Mouse (Mus musculus) testis, postnatal 14 days (tissue): ENCODE data around the gene Ttc39b.

Source experiments
- DNase-seq: peaks from one replicate; pipeline ENCODE4 v3.0.0; 2021; ENCODE audit warnings: low spot score

Ttc39b gene

GRCm38 (mm10) chr4:83183288-83183930 lies 140.6 kb downstream of the Ttc39b start:
- peak; percentile 19 for DNase-seq

GRCm38 (mm10) chr4:83182178-83183068 lies 141.6 kb downstream of the Ttc39b start:
- peak; percentile 15 for DNase-seq

- no peak for DNase-seq
Observed at GRCm38 (mm10) chr4:83177471-83177870, 146.6 kb downstream of the Ttc39b start.

GRCm38 (mm10) chr4:83174946-83175345 lies 149.1 kb downstream of the Ttc39b start:
- no peak for DNase-seq

- no peak for DNase-seq
Observed at GRCm38 (mm10) chr4:83172278-83172677, 151.8 kb downstream of the Ttc39b start.

- no peak for DNase-seq
Observed at GRCm38 (mm10) chr4:83170741-83171140, 153.3 kb downstream of the Ttc39b start.
